Mouse (Mus musculus) right cerebral cortex, postnatal 14 days (tissue): ENCODE measurements around the gene Mmp21.
A peak's percentile ranks its signal among the peaks of the same experiment; 100 is the strongest.

Experiments
- DNase-seq: peaks from one replicate; pipeline ENCODE4 v3.0.0; 2022

Mmp21 gene

DNA sequence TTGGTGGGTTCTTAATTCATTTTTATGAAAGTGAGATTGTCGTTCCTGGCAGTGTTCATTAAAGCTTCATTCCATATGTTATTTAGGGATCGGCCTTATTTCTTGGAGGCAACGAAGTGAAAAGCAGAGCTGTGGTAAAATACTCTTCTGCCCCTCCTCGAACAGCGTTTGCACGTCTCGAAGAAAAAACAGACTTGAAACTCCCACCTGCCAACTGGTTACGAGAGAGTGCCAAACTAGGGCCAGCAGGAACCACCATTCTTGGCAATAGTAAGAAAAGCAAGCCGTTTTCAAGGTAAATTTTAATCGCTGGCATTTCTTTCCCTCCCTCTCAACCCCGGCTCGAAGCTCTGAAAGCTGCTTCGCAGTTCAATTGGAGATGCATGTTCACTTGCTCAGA is 41.0 kb downstream of the Mmp21 start:
- DNase-seq: peak; percentile 25

DNA sequence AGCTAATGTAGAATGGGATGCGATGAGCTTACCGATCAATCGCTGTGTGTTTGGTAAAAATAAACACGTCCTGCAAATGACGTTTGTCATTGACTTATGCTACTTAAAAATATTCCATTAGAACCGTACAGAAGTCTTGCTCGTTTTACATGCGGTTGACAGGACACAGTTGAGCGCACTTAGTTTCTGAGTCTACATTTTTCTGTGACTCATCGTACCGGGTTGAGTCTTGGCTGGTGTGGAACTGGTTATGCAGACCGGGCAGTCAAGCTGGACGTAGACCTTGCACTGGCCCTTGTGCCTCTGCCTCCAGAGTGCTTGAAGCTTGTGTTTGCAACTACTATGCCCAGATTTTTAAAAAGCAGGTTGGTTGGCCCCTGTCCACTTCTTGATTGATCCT is 41.6 kb downstream of the Mmp21 start:
- no peak for DNase-seq

DNA sequence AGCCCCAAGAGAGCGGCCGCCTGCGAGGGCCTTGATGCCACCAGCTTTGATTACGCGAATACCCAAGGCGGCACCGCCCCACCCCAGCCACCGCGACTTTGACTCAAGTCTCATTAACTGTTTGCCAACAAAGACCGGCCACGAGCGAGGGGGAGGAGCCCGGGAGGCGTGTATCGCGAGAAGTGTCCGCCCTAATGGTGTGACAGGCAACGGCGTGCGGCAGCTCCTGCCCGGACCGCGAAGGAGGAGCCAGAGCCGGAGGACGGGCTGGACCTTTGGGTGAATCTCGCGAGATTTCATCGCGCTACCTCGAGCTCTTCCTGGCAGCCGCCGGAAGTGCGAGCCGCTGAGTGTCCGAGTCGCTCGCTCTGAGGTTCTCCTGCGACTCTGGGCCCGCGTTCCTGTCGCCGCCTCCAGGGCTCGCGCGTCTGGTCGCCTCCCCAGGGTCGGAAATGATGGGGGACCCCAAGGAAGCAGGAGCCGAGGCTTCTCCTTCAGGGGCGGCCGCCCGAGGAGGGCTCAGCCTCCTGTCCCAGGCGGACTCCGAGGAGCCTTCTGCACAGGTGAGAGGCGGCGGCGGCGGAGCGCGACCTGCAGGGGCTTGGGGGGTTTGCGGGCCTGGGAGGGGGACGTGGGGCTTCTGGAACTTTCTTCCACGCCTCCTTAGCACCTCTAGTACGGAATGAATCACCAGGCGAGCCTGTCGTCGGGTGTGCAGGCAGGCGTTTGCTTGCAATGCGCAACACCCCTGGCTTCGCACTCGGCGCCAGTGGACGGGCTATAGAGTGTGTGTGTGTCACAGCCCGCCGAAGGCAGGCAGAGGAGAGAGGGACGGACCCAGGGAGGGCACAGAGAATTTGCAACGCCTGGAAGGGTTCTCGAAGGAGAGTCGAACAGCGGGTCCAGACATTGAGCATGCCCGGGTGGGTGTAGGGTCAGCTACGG is 42.2 kb downstream of the Mmp21 start, which contains the start of gene Edrf1:
Edrf1 (plus strand) TSS at position 183 of the 945 bp plus-strand sequence.
- peak; percentile 97 for DNase-seq

DNA sequence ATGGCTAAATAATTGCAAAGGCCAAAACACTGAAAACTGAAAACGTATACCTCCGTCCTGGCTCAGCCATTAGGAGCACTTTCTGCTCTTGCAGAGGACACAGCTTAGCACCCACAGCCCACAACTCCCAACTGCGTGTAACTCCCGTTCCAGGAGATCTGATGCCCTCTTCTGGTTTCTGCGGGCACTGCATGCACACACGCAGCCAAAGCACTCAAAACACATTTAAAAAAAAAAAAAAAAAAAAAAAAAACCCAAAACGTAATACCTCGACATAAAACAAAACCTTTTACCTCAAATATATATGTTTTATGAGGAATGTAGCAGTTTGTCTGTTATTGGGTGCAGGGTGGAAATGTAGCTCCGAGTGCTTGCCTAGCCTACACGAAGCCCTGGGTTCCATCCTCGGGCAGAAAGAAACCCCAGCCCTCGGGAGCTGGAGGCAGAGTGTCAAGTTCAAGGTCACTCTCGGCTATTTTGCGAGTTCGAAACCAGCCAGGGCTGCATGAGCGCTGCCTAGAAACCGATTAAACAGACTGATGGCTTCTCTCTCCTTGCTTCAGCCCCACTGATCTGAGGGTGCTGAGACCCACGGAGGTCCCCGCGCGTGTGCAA is 43.0 kb downstream of the Mmp21 start:
- peak; percentile 94 for DNase-seq

DNA sequence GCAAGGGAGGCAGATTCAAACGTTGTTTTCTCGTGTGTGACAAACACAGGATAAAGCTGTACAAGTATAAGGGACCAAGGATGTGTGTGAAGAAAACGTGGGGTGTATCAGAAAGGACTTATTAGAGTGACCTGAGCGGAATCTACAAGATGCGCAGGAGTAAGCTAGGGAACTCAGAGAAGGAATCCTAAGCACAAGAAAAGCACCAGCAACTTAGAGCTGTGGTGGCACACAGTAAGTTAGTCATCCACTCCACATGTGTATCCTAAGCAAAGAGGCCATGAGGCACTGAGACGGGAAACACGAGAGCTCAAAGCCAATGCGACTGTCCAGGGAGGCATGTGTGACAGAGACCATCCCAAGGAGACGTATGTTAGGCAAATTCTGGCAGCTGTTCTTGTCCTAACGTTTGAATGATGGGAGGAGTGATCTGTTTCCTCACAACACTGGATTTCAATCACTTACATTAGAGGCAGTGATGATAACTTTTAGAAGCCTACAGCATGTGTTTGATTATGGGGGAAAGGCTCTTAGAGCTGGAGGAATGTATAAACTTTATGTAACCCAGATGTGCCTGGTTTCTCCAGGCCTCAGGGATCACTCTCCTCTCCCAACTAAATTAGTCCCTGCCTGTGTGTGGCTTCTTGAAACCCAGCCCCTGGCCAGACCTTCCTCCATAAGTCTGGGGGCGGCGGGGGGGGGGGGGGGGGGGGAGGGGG is 44.8 kb downstream of the Mmp21 start:
- no peak for DNase-seq

DNA sequence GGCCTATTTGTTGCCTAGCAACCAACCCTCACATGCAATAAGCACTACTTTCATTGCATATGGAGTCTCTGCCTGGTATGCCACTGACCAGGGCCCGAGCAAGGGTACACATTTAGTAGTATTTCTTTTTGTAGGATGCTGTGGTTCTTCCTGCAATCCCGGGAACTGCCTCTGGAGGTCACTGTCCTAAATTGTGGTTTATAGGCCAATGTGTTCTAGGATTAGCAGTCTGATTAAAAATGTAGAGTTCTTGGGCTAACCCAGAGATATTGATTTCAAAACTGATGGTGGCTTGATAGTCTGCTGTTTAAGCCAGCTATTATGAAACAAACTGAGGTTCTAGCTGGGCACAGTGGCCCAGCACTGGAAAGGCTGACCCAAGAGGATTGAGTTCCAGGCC is 47.4 kb downstream of the Mmp21 start:
- DNase-seq: peak; percentile 65

DNA sequence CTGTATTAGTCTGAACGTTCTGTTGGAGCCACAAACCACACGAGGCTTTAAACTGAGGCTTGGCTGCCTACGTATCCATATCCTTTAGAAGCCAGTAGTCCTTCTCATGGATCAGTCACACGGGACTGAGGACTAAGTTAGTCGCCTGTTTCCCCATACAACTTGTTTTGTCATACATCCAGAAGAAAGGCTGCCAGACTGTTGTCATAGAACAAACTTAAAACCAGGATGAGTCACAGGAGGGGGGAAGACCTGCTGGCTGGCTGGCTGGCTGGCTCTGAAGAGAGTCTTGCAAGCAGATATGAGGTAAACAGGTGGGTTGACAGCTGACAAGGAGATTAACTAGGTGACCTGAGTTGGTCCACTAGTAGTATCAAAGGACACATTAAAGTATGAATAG is 49.0 kb downstream of the Mmp21 start:
- DNase-seq: no peak

DNA sequence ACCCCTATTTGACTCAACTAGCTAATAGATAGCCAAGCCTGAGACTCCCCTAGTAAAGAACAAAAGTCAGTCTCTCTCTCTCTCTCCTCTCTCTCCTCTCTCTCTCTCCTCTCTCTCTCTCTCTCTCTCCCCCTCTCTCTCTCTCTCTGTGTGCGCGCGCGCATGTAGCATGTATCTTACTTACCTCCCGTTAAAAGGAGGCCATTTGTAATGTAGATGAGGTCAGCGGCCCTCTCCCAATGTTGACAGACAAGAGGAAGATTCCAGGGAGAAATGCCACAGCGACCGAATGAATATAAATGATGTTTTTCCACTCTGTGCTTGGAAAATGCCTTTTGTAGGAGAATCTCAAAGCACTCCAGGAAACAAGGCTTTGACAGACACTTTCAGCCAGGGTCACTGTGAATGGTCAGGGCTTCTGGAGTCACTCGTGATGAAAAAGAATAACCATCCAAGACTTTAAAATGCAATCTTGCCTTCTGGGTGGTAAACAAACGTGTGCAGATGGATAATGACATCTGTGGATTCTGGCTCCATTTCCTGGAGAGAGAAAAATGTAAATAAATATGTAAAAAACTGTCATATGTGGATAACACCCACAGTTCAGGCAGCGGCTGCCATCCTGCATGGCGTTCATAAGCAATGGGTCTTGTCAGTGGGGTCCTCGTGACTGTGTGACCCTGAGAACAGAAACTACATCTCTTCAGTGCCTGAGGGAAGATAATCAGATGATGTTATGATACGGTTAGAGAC is 52.5 kb downstream of the Mmp21 start:
- no peak for DNase-seq
